Mouse (Mus musculus) cortical plate, adult 2 months (tissue): ENCODE data around the gene Stxbp4.

ENCODE experiments used
- CTCF ChIP-seq: fragments of 200-500 bp; IDR thresholded peaks from 2 replicates; pipeline ENCODE4 v1.5.1; 2011; ENCODE audit warnings: mild to moderate bottlenecking, control low read depth, low read length; ENCODE audit not compliant: insufficient read depth; ENCODE audit errors: extremely low read depth
- POLR2A ChIP-seq: fragments of 200-500 bp; IDR thresholded peaks from 2 replicates; pipeline ENCODE4 v1.6.1; 2011; ENCODE audit warnings: mild to moderate bottlenecking, low read length, control low read depth; ENCODE audit not compliant: insufficient read depth; ENCODE audit errors: extremely low read depth

- TF ChIP-seq CTCF (no peak), POLR2A (no peak)
Measured at GRCm38 (mm10) chr11:90498461-90498860, 139.4 kb downstream of the Stxbp4 start.
